Mouse (Mus musculus): Measurements from ENCODE around the gene Celsr1.

- TF ChIP-seq CTCF (IDR thresholded peaks at IDR 0.05; ENCODE audit: insufficient read depth, low read depth, low read length) (no peak), POLR2A (IDR thresholded peaks at IDR 0.05; ENCODE audit: insufficient read depth, low read depth, low read length) (no peak)
These were observed 42.4 kb upstream of the Celsr1 start for GRCm38 (mm10) chr15:86076048-86076315.

Measured in olfactory bulb, adult 2 months (tissue).